Mouse (Mus musculus) bone marrow macrophage, adult 2 months (primary cell): ENCODE measurements around the gene Pkig.

Experiments used
- CTCF ChIP-seq: IDR thresholded peaks from 2 replicates; pipeline ENCODE4 v1.5.1; 2012; ENCODE audit warnings: low read depth, mild to moderate bottlenecking, low read length, moderate library complexity
- POLR2A ChIP-seq: IDR thresholded peaks from 2 replicates; pipeline ENCODE4 v1.6.1; 2012; ENCODE audit warnings: mild to moderate bottlenecking, low read depth, low read length, borderline replicate concordance

DNA sequence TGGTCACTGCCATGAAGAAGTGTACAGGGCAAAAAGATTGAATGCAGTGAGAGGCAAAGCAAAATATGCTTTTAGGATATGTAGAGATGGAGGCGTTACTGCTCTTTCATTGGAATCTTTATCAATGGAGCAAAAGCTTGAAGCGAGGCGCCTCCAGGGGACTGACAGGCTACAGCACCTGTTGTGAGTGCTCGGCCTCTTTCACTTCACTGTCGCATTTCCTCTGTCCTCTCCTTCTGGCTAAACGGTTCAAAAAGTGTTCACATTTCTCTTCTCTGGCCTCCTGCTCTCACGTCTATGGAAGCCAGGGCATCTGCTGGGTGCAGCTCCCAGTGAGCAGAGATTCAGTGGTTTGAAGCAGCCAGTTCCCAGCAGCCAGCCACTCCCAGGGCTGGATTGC is 44.2 kb downstream of the Pkig start:
- TF ChIP-seq CTCF (no peak), POLR2A (no peak)
